Mouse (Mus musculus) retina, embryonic 14.5 days (tissue): ENCODE data around the gene 9330182L06Rik.

Experiments
- DNase-seq: peaks from one replicate; pipeline ENCODE4 v3.0.0-alpha.2; 2015; ENCODE audit warnings: low spot score

The 9330182L06Rik gene

DNA sequence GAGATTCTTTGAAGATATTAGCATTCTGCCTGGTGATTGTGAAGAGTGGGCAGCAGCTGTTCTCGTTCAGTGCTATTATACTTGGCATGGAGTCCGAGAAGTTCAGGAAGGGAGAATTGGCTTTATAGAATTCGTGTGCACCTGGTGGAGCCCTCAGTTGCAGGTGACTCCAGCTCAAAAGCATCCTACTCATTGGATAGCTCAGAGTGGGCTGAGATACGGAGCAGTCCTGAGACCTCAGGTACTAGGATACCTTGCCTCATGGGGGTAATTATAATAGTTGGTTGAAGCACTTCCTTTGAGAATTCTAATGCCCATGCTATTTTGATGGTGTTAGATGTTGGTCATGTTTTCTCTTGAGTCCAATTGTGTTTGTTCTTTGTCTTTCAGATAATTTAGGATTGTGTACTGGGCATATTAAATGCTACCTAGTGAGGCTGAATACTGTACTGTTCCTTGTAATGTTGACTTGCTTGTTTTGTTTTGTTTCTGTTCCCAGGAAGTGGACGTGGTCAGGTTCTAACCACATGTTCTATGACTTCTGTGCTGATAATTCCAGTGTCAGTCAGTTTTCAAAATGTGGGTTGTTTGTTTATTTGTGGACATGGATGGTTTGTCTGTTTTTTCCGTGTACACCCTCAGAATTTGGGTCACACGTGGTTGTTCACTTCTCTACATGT lies 96.2 kb downstream of the 9330182L06Rik start:
- no peak for DNase-seq

DNA sequence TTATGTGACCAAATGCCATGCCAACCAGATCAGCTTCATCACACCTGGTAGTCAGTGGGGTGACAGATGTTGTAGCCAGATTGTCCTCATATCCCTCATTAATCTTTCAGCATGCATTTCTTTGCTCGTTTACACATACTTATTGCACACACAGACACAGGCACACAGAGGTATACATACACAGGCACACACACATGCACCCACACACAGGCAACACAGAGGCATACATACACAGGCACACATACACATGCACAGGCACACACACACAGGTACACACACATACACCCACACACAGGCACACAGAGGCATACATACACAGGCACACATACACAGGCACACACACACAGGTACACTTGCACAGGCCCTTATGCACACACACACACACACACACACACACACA lies 99.0 kb downstream of the 9330182L06Rik start:
- no peak for DNase-seq

DNA sequence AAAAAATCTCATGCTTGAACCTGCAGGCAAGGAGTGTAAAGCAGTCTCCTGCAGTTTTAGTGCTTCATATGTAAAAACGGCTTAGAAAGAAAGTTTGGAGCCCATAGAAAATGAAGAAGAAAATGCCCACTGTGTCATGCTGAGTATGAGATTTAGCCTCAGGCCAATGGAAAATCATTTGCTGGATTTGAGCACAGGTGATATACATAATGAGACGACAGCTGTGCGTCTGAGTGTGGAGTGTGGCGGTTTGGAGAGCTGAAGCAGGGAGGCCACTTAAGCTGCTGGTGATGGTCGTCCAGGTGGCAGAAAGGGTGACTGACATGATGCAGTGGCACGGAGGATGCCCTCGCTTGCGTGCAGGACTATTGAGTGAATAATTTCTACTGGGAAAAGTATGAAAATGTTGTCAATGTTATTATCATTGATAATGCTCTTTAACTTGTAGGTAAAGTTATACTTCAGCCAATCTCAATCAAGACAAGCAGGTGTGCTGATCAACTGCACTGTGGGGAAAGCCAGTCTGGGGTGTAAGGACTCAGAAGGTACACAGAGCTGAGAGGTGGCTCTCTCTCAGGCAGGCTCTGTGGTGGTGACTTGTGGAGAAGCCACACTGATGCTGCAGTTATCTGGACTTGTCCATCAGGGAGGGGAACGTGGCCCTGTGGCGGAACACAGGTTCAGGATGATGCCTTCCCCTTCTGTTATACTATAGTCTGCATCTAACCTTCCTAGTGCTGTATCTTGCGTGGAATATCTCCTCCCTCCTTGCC lies 102.2 kb downstream of the 9330182L06Rik start:
- DNase-seq = no peak

DNA sequence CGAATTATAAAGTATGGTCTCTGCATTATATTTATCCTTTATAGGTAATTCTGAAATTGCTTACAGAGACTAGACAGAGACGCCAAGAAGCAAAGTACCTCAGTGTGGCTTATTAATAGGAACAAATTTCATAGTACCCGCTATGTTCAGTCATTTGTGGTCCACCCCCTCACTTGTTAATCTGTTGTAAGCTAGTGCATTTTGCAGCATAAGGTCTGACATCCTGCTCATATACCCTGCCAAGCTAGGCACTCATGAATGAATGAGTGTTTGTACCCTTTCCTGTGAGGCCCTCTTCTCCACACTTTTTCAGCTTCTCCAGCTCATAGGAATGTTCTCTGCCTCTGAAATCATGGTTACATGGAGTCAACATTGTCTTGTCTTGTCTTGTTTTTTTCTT lies 105.2 kb downstream of the 9330182L06Rik start:
- DNase-seq = no peak

DNA sequence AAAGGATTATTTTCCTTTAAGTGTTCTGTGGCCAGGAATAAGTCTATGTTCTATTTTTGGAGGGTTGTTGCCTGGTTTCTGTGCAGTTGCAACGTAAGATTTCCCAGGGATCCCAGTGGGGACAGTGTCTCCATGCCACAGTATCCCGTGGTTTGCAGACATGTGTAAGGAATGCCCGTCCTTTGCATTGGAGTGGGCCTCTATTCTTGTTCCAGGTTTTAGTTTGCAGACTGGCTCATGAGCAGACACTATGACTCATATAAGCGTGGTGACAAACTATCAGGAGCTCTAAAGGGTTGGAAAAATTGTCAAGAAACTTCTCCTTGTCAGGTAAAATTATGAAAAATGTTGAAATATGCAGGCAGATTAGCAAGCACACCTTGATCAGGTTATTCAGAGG lies 107.4 kb downstream of the 9330182L06Rik start:
- DNase-seq = no peak

DNA sequence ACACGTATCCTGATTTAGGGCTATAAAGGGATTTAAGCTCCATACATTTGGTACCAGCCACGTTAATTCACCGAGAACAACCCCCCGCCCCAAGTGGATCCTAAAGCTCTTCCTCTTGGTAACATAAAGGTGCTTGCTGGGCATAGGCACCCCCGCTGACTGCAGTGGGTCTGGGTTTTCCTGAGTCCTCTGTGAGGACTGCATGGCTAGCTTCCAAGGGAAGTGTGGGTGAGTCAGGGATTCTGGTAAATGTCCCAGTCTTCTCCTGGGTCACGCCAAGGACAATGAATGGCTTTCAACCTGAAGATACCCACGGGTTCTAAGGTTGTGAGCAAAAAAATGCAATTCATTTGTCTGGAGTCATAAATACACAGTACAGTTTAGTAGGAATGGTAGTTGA lies 124.0 kb downstream of the 9330182L06Rik start:
- no peak for DNase-seq

DNA sequence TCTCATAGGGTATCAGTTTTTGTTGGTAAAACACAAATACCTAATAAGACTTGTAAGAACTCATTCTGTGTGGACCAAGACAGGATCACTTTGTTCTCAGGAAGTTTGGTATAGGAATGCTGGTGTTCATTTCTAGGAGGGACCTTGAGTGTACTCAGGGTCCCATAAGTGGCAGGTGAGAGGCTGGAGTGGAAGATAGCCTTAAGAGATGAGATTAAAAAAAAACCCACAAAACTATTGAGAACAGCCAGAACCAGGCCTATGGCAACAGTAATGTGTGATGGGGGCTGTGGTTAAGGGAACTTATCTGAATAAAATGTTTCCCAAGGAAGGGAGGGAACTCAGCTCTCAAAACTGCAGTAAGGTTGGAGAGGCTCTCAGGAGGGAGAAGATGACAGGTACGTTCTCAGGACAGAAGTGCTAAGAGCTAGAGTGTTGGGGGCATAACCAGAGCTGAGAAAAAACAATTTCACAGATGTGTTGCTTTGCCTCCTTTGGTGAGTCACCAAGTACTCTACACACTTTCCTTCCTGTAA lies 126.0 kb downstream of the 9330182L06Rik start:
- no peak for DNase-seq

DNA sequence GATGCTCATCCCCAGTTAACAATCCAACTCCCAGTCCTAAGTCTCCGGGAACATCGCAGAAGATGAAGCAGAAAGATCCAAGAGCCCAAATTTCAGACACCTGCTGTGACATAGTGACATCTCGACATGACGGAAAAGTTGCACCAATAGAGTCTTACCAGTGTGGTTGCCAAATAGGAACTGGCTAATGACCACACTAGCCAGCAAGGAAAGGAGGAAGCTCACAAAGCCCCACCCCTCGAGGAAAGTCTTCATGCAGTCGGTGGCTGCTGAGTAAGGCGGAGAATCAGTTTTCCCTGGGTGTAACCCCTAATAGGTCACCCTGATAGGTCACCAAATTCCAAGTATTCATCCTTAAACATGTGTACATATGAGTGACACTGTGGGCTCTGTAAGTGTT lies 151.2 kb downstream of the 9330182L06Rik start:
- DNase-seq = no peak

DNA sequence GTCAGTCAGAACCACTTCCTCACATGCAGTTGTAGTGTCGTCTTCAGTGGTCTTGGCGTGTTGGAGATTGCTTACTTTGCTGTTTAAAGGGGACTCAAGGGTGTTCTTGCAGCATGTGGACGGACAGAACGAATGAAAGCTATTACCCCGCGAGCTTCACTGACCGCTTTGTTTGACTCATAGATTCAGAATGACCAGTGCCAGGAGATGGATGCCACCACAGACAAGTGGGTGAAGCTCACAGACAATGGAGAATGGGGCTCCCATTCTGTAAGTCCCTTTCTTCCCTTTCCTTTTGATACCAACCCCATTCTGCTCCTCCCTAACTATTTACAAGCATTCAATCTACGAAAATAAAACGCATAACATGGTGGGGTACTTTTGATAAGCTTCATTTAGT lies 151.9 kb downstream of the 9330182L06Rik start:
- DNase-seq = no peak

DNA sequence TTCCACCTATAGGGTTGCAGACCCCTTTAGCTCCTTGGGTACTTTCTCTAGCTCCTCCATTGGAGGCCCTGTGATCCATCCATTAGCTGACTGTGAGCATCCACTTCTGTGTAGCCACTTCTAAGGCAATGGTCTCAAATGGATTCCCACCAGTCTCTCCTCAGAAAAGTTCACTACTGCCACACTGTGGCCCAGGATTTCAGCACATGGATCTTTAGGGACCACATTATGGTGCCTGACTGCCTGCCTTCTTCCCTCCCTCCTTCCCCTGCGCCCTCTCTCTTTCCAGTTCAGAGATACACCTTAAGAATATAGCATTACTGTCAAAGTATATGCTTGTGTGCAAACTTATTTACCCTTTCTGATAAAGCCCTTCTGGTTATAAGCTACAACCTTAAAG lies 154.0 kb downstream of the 9330182L06Rik start:
- peak; percentile 67 for DNase-seq

DNA sequence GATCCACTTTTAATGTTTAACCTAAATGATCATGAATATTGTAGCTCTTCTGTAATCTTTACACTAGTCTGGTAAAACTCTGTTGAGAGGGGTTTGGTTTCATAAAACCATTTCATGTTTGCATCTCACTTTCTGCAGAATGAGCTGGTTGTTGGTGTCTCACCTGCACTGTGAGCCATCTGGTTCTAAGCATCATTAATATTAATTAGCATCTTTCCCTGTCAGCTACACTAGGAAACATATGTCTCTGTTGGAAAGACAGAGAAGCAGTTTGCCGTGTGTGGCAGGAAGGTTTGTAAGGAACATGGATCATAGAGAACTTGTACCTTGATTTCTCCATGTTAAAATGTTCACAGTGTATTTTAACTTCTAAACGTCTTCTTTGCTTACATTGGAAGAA lies 158.5 kb downstream of the 9330182L06Rik start:
- DNase-seq = no peak

DNA sequence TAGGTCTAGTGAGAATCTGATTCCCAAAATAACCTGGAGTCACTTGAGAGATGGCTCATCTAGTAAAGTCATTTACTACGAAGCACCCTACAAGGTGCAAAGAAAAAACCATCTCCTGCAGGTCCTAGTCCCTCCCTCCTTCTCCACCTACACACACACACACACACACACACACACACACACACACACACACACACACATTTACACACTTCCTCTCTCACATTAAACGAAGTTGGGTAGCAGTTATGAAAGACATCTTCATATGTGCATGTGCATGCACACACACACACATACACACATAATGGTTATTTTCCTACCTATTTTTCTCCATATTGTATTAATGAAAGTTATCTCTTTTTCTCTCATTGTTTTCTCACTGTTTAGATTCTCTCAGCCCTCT lies 161.2 kb downstream of the 9330182L06Rik start:
- no peak for DNase-seq

DNA sequence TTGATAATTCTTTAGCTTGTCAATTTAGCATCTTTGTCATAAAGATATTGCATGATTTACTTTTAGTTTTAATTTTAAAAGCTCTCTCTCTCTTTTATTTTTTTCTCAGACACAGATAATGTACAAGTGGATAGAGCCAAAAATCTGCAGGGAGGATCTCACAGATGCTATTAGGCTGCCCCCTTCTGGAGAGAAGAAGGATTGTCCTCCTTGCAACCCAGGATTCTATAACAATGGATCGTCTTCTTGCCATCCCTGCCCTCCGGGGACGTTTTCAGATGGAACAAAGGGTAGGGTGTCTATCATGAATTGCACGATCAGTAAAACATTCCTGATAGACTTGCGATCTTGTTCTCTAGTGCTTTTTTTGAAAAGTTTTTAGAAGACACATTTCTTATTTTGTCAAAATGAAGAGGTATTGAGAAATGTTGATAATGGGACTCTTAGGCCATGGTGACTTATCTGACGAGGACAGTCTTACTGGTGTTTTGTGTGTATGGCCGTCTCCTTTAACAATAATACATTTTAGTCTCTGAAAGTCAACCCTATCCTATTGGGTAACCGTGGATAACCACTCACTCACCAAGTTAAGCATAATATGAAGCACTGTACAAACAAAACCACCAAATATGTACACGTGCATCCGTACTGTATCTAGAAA lies 161.8 kb downstream of the 9330182L06Rik start:
- DNase-seq = peak; percentile 86

DNA sequence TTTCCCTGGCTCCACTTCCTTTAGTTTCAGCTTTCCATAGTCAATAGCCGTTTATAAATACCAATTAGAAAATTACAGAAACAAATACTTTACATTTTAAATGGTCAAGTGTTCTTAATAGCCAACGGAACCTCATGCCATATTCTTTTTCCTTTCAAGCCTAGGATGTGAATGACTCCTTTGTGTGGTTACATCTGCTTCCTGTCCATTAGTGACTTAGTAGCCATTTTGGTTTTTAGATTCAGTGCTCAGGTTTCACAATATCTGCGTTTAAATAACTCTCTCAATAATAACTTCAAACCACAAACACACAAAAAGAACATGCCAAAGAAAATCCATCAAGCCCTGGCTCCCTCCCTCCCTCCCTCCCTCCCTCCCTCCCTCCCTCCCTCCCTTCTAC lies 162.8 kb downstream of the 9330182L06Rik start:
- DNase-seq = no peak

DNA sequence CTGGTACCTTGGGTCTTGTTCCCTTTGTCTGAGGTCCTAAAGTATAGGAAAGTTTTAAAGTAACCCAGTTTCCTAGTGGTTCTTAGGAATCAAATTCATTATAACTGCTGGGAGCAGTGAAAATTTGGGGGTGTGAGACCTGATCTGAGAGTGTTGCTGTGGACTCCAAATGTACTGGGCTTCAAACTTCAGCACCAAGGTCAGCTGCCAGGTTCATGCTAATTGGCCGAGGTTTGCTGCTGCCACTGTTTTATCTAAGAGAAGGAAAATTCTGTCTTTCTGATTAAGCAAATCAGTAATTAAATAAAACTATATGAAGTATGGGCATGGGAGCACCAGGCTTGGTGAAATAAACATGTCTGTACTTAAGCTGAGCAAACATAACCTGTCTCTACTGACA lies 180.2 kb downstream of the 9330182L06Rik start:
- peak; percentile 54 for DNase-seq

DNA sequence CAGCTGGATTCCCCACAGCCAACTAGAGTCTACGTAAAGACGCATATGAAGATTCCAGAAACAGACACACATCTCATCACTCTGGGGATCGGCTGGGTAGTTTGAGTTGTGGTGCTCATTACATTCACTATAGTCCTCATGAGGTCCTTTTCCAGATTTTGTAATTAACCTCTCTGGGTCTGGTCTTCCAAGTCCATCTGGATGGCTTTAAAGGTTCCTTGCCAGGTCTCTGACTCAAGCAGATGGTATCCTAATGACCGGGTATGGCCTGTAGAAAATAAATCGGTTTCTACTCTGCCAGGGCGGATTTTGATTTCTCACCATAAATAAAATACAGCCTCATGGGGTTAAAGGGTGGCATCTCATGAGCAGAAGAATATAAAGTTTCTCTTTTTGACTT lies 183.0 kb downstream of the 9330182L06Rik start:
- no peak for DNase-seq

DNA sequence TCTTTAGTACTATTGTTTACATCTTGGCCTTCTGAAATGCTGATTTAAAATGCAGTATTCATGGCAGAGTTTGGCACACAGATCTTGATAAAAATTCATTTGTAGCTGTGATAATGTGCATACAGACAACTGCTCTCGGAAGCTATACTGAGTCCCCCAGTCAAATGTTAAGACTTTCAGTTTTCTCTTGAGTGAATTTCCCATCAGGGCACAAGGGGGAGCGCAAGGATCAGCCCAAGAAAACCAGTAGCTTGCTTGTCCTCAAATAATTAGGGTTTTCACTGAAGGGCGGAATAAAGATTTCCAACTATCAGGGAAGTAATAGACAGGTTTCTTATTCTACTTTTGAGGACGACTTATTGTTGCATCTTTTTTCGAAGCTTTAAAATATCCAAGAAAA lies 183.7 kb downstream of the 9330182L06Rik start:
- peak; percentile 54 for DNase-seq

DNA sequence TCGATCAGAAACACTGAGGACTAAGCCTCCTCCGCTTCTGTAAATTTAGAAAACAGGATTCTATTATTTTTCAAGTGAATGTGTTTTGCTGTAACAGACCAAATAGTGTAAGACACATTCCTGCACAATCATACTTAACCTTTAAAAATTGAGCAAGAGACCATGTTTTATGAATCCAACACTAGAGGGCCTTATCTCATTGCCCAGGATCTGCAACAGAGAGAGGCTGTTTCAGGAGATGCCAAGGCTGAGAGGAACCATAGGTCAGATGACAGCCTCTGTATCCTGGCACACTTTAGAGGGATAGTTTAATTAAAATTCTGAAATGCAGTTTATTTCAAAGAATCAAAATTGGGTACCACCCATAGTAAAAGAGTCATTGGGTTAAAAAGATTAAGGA lies 187.4 kb downstream of the 9330182L06Rik start:
- DNase-seq = no peak

DNA sequence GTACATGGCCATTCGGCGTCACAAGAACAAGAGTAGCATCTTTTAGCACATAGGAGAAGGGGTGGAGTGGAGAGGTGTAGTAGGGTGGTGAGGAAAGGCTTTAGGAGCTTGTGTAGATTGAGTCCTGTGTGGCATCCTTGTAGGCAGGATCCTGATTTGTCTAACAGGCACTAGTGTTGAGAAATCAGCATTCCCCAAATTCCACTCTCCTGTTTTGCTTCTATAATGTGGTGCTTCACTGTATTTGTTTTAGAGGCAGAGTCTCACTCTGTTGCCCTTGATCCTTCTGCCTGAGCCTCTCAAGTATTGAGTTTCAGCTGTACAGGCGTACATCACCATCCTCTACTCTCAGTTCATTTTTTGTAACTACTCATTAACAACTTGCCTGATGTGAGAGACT lies 211.7 kb downstream of the 9330182L06Rik start:
- no peak for DNase-seq

DNA sequence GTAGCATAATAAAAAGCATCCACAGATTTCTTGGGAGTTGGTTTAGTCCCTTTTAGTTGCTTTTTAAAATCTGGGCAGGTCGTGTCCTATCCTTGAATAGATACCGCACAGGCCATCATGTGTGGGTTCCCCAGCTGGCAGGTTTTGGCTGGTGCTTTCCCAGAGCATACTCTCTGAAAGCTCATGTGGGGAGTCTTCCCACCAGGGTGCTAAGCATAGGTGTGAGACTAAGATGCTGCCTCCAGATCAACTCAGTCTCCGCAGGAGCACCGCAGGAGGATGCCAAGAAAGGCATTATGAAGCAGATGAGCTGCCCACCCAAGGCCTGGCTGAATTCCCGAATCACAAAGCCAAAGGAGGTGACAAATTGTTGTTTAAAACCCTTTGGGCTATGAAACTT lies 229.5 kb downstream of the 9330182L06Rik start:
- no peak for DNase-seq

DNA sequence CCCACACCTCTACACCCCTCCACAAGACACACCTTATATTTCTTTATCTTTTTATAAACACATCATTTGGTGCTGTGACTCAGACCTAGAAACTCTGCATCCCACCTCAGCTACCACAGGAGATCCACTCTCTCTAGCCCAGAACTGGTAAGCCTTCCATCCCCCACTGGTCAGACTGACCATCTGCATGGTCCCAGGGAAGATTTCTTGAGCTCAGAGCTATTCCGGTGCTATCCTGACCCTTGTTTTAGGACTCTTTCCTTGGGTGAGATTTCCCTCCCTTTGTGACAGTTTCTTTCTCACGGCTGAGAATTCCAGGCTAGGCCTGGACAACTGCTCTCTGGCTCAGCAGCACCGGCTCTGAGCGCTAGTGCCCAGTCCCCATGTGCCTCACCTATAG lies 231.3 kb downstream of the 9330182L06Rik start:
- DNase-seq = no peak

DNA sequence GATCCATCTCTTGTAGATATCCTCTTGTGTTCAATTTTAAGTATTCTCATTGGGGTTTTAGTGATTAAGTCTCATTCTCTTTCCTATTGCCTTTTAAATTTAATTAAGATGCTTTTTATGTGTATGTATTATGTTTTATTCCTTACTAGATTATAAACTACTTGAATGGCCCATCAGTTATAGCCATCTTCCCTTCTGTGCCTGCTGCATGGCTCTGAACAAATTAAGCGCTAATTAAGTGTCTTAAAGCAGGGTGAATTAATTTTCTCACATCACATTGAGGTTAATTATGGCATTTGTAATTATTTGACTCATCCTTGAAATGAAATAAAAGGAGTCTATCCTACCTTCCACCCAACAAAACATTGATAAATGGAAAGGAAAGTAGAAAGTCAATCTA lies 245.1 kb downstream of the 9330182L06Rik start:
- no peak for DNase-seq

DNA sequence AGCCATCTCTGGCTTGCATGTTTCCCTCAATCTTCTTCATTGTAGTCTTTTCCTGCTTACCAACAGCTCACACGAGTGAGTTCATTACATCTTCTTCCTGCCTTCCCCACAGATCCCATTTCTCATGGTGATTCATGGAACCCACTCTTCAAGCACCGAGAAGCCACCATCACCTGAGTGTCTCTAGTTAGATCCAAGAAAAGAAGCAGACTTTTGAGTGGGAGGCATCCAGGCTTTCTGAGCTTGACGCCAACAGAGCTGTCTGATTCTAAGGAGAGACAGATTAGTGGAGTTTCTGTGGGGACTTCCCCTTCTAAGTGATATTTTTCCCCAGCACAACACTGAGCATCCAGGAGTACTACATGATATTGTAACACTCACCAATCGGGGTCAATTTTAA lies 259.6 kb downstream of the 9330182L06Rik start:
- no peak for DNase-seq
